Mouse (Mus musculus): ENCODE measurements around the gene Gm34653.
"Not testable (repeated sequence)": the region's sequence is repeated elsewhere in the genome, so short reads cannot be mapped to it uniquely, and the experiment has no call there.

Gm34653 gene

GRCm38 (mm10) chr2:34818492-34818891 is 14.3 kb upstream of the Gm34653 start:
- DNase-seq, result no peak

GRCm38 (mm10) chr2:34825827-34826459 is 6.9 kb upstream of the Gm34653 start, which contains the start of gene Fbxw2:
Fbxw2 (minus strand) TSS chr2:34826311.
- peak; percentile 90 to 93 for DNase-seq

- no peak for DNase-seq
These were observed 6.2 kb upstream of the Gm34653 start for GRCm38 (mm10) chr2:34826460-34827231.

- DNase-seq, result no peak
These were observed 5.2 kb upstream of the Gm34653 start for GRCm38 (mm10) chr2:34827591-34827990.

- DNase-seq, result peak in 1 of 2 experiments; percentile 36
These were observed 4.8 kb upstream of the Gm34653 start for GRCm38 (mm10) chr2:34828026-34828425.

- DNase-seq, result not testable (repeated sequence)
These were observed 2.7 kb upstream of the Gm34653 start for GRCm38 (mm10) chr2:34830066-34830465.

- no peak for DNase-seq
These were observed 817 bp downstream of the Gm34653 start for GRCm38 (mm10) chr2:34833624-34834023.

- no peak for DNase-seq
These were observed 2.9 kb downstream of the Gm34653 start for GRCm38 (mm10) chr2:34835669-34836068.

GRCm38 (mm10) chr2:34840143-34840542 is 7.3 kb downstream of the Gm34653 start:
- not testable (repeated sequence) for DNase-seq

GRCm38 (mm10) chr2:34841706-34842105 is 8.9 kb downstream of the Gm34653 start:
- DNase-seq, result no peak

GRCm38 (mm10) chr2:34843211-34843939 is 10.6 kb downstream of the Gm34653 start:
- DNase-seq, result peak; percentile 81 to 87

GRCm38 (mm10) chr2:34847702-34848101 is 14.9 kb downstream of the Gm34653 start:
- no peak for DNase-seq

- peak in 1 of 2 experiments; percentile 8 for DNase-seq
These were observed 22.5 kb downstream of the Gm34653 start for GRCm38 (mm10) chr2:34855265-34855664.

- DNase-seq, result no peak
These were observed 24.9 kb downstream of the Gm34653 start for GRCm38 (mm10) chr2:34857728-34858127.

GRCm38 (mm10) chr2:34869680-34870079 is 36.9 kb downstream of the Gm34653 start:
- peak in 1 of 2 experiments; percentile 13 for DNase-seq

GRCm38 (mm10) chr2:34870520-34871474 is 38.0 kb downstream of the Gm34653 start:
- DNase-seq, result peak; percentile 96 to 97

- DNase-seq, result peak; percentile 68 to 77
These were observed 41.5 kb downstream of the Gm34653 start, which contains the start of gene Cutal for GRCm38 (mm10) chr2:34874271-34874670. Cutal (plus strand) TSS chr2:34874396.

GRCm38 (mm10) chr2:34874816-34875345 is 42.1 kb downstream of the Gm34653 start, which contains the start of gene Psmd5:
Psmd5 (minus strand) TSS chr2:34874968.
- no peak for DNase-seq

- DNase-seq, result no peak
These were observed 47.2 kb downstream of the Gm34653 start for GRCm38 (mm10) chr2:34880054-34880453.

GRCm38 (mm10) chr2:34882757-34883156 is 50.0 kb downstream of the Gm34653 start:
- DNase-seq, result no peak

GRCm38 (mm10) chr2:34883190-34883589 is 50.4 kb downstream of the Gm34653 start:
- DNase-seq, result no peak

GRCm38 (mm10) chr2:34884186-34884585 is 51.4 kb downstream of the Gm34653 start:
- no peak for DNase-seq
